Mouse (Mus musculus) liver, embryonic 14.5 days (tissue): Measurements from ENCODE around the gene Aco1. TPM values are rescaled to one million over a fixed set of nuclear protein-coding genes. Genes with fewer than 3 reads are reported as not detected.
A peak's percentile ranks its signal among the peaks of the same experiment; 100 is the strongest.

Experiments used
- ATAC-seq: fragments of 200-750 bp; cut with Nextera tagmentation; 2 replicates; pipeline ENCODE4 v1.8.0; 2017; ENCODE audit warnings: moderate number of reproducible peaks, mild to moderate bottlenecking, moderate library complexity; ENCODE audit not compliant: insufficient read depth
- DNase-seq, 3 experiments: peaks; one replicate each; pipeline ENCODE4 v3.0.0-alpha.2; 2012 to 2013; ENCODE audit warnings: low read depth in 3 of 3, low spot score in 3 of 3
- H3K27ac ChIP-seq: fragments of 300-500 bp; sonication (generic); 2 replicates; pipeline ENCODE4 v1.5.1; 2014; ENCODE audit warnings: moderate library complexity, mild to moderate bottlenecking, control low read depth, inconsistent platforms
- H3K27me3 ChIP-seq: fragments of 300-500 bp; sonication (generic); 2 replicates; pipeline ENCODE4 v1.6.1; 2014; ENCODE audit warnings: mild to moderate bottlenecking, low read length, moderate library complexity; ENCODE audit not compliant: control insufficient read depth, insufficient read depth
- H3K36me3 ChIP-seq: fragments of 300-500 bp; sonication (generic); replicated peaks from 2 replicates; pipeline ENCODE4 v1.6.1; 2014; ENCODE audit warnings: low read depth; ENCODE audit not compliant: control insufficient read depth, insufficient read depth
- H3K4me1 ChIP-seq, 2 experiments: fragments of 200-500 bp in 1 of 2; fragments of 300-500 bp in 1 of 2; sonication (generic) in 1 of 2; replicated peaks; 2 replicates each; pipeline ENCODE4 v1.6.1; 2012 to 2014; ENCODE audit warnings: antibody characterized with exemption in 1 of 2, inconsistent platforms in 1 of 2, low read length in 1 of 2; ENCODE audit not compliant: control insufficient read depth in 2 of 2, insufficient read depth in 2 of 2
- H3K4me2 ChIP-seq: fragments of 300-500 bp; sonication (generic); 2 replicates; pipeline ENCODE4 v1.6.1; 2014; ENCODE audit warnings: low read depth, mild to moderate bottlenecking, control low read depth, moderate library complexity
- H3K4me3 ChIP-seq, 2 experiments: fragments of 200-500 bp in 1 of 2; fragments of 300-500 bp in 1 of 2; sonication (generic) in 1 of 2; 2 replicates each; pipeline ENCODE4 v1.5.1; 2012 to 2014; ENCODE audit warnings: low read depth in 2 of 2, low read length in 2 of 2, mild to moderate bottlenecking in 2 of 2, control low read depth in 1 of 2, inconsistent platforms in 1 of 2, moderate library complexity in 1 of 2; ENCODE audit not compliant: insufficient read depth in 1 of 2
- H3K9ac ChIP-seq: fragments of 300-500 bp; sonication (generic); replicated peaks from 2 replicates; pipeline ENCODE4 v1.6.1; 2014; ENCODE audit warnings: mild to moderate bottlenecking, control low read depth, moderate library complexity
- H3K9me3 ChIP-seq: fragments of 300-500 bp; sonication (generic); 2 replicates; pipeline ENCODE4 v1.6.1; 2016; ENCODE audit warnings: low read length, mixed read lengths; ENCODE audit not compliant: control insufficient read depth
- CTCF ChIP-seq: IDR thresholded peaks from 2 replicates; pipeline ENCODE4 v1.5.1; 2016; ENCODE audit warnings: antibody characterized with exemption, low read depth, control low read depth
- EP300 ChIP-seq: IDR thresholded peaks from 2 replicates; pipeline ENCODE4 v1.6.1; 2016; ENCODE audit warnings: antibody characterized with exemption, low read depth
- WGBS: fragments of 180-500 bp; shearing (Covaris S2); extraction: QIAGEN DNeasy Blood & Tissue Kit; methylation state at CpG from one replicate; pipeline ENCODE4 v1.1.7; 2014; ENCODE audit not compliant: insufficient replicate concordance; 5-methylcytosine and 5-hydroxymethylcytosine counted together
- polyA plus RNA-seq, 2 experiments: library from polyadenylated mRNA; depleted of rRNA in 1 of 2; stranded (reverse) in 1 of 2; unstranded in 1 of 2; fragments of >200 nt; fragmentation: Nextera tagmentation in 1 of 2; extraction: Ambion mirVana in 1 of 2; gene quantifications; 2 replicates each; pipeline versions ENCODE4 v1.2.1 to v1.2.3; 2012 to 2014

Aco1 gene
- polyA plus RNA-seq, 2 experiments: 16.0 to 21.0 TPM

GRCm38 (mm10) chr4:40178584-40178983, 35.7 kb downstream of the Aco1 start:
- H3K27ac ChIP-seq: no peak overlapping the region
- TF ChIP-seq CTCF (no peak), EP300 (no peak)
- H3K27me3 ChIP-seq: no peaks in the 10 kb centered on the region
- no peaks in the 10 kb centered on the region; a peak in 1 of 4 replicates for H3K4me1 ChIP-seq
- WGBS: 44% methylated on average over 17 of the region's 17 CpGs
- no peak overlapping the region for H3K4me2 ChIP-seq
- no peak for DNase-seq
- no peak for ATAC-seq
- no peak overlapping the region for H3K9ac ChIP-seq
- no peaks in the 10 kb centered on the region; the same call in 1 of the 2 replicates for H3K36me3 ChIP-seq
- no peaks in the 10 kb centered on the region for H3K9me3 ChIP-seq
- no peak overlapping the region for H3K4me3 ChIP-seq

- no peaks in the 10 kb centered on the region for H3K9me3 ChIP-seq
- WGBS: 88% methylated on average over 6 of the region's 6 CpGs
- no peak for ATAC-seq
- no peak overlapping the region for H3K27ac ChIP-seq
- no peak for DNase-seq
- no peaks in the 10 kb centered on the region for H3K27me3 ChIP-seq
- H3K4me1 ChIP-seq: no peaks in the 10 kb centered on the region; a peak in 1 of 4 replicates
- TF ChIP-seq CTCF: no peak
- TF ChIP-seq EP300: no peak
- no peak overlapping the region for H3K4me3 ChIP-seq
- no peak overlapping the region for H3K9ac ChIP-seq
- no peak overlapping the region for H3K4me2 ChIP-seq
- H3K36me3 ChIP-seq: no peaks in the 10 kb centered on the region; the same call in 1 of the 2 replicates
Observed at GRCm38 (mm10) chr4:40180046-40180445, 37.2 kb downstream of the Aco1 start.

DNA sequence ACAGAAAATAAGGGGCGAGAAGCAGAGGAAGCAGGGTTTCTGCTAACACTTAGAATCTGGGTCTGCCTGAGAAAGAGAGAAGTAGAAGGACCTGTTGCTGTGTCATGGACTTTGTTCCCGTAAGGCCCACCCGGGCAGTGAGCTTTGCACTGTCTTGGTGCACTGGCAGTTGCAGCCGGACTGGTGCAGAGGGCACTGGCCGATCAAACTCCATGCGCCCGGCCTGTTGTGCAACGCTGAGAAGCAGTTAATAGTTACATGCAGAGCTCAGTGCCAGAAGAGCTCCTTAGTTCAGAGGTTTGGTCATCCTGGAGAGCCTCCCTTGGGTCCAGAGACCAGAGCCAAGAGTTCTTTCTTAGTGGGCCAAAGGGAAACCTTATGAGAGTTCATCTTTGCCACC, 38.8 kb downstream of the Aco1 start:
- H3K4me3 ChIP-seq: no peak overlapping the region
- DNase-seq (peak; percentile 10 to 23 (median 16)), ATAC-seq (peak; percentile 66)
- H3K9ac ChIP-seq: no peak overlapping the region
- no peak overlapping the region for H3K27ac ChIP-seq
- H3K36me3 ChIP-seq: peaks cover 2% of the 10 kb centered on the region; the same call in 1 of the 2 replicates
- H3K4me2 ChIP-seq: no peak overlapping the region
- 74% methylated on average over 8 of the region's 8 CpGs for WGBS
- no peak for TF ChIP-seq CTCF
- no peak for TF ChIP-seq EP300
- no peaks in the 10 kb centered on the region for H3K9me3 ChIP-seq
- no peaks in the 10 kb centered on the region; a peak in 1 of 4 replicates for H3K4me1 ChIP-seq
- no peaks in the 10 kb centered on the region for H3K27me3 ChIP-seq

- H3K9ac ChIP-seq: no peak overlapping the region
- H3K27ac ChIP-seq: no peak overlapping the region
- peaks cover 2% of the 10 kb centered on the region; the same call in 1 of the 2 replicates for H3K36me3 ChIP-seq
- H3K4me1 ChIP-seq: no peaks in the 10 kb centered on the region; a peak in 1 of 4 replicates
- H3K4me3 ChIP-seq: no peak overlapping the region
- no peak for TF ChIP-seq EP300
- TF ChIP-seq CTCF: peak; percentile 78
- ATAC-seq (peak; percentile 62; the same call in 1 of the 2 replicates), DNase-seq (peak; percentile 22 to 42 (median 24))
- no peak overlapping the region for H3K4me2 ChIP-seq
- H3K9me3 ChIP-seq: no peaks in the 10 kb centered on the region
- H3K27me3 ChIP-seq: no peaks in the 10 kb centered on the region
- 23% methylated on average over 14 of the region's 14 CpGs for WGBS
Observed at GRCm38 (mm10) chr4:40182651-40183320, 39.9 kb downstream of the Aco1 start.

DNA sequence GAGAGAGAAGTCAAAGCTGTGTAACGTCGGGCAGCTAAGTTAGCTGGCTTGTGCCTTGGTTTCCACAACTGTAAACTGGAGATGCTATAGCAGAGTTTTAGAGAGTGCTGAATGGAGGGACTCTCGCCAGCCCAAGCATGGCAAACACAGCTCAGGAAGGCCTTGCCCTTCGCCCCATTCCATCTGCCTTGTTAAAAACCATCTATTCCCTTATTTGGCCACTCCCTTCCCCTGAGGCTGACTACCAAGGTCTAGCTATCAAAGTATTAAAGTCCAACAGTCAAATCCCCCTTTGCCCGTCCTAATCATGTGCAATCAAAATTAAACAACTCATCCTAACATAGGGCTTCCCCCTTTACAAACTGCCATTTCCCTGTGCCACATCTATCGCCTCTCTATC, 40.9 kb downstream of the Aco1 start:
- Histone ChIP-seq H3K4me1 (no peaks in the 10 kb centered on the region; a peak in 1 of 4 replicates), H3K27me3 (no peaks in the 10 kb centered on the region), H3K9ac (no peak overlapping the region), H3K9me3 (no peaks in the 10 kb centered on the region), H3K36me3 (peaks cover 2% of the 10 kb centered on the region; the same call in 1 of the 2 replicates), H3K4me3 (no peak overlapping the region), H3K27ac (no peak overlapping the region), H3K4me2 (no peak overlapping the region)
- ATAC-seq (no peak), DNase-seq (no peak)
- TF ChIP-seq CTCF (no peak), EP300 (no peak)
- WGBS: 74% methylated on average over 6 of the region's 6 CpGs
